Mouse (Mus musculus) liver, embryonic 14.5 days (tissue): ENCODE results near the gene Cdca4. TPM values are rescaled to one million over a fixed set of nuclear protein-coding genes. Genes with fewer than 3 reads are reported as not detected.

Source experiments
- ATAC-seq: fragments of 200-750 bp; cut with Nextera tagmentation; 2 replicates; pipeline ENCODE4 v1.8.0; 2017; ENCODE audit warnings: moderate number of reproducible peaks, mild to moderate bottlenecking, moderate library complexity; ENCODE audit not compliant: insufficient read depth
- DNase-seq, 3 experiments: peaks; one replicate each; pipeline ENCODE4 v3.0.0-alpha.2; 2012 to 2013; ENCODE audit warnings: low read depth in 3 of 3, low spot score in 3 of 3
- H3K27ac ChIP-seq: fragments of 300-500 bp; sonication (generic); 2 replicates; pipeline ENCODE4 v1.5.1; 2014; ENCODE audit warnings: moderate library complexity, mild to moderate bottlenecking, control low read depth, inconsistent platforms
- H3K27me3 ChIP-seq: fragments of 300-500 bp; sonication (generic); 2 replicates; pipeline ENCODE4 v1.6.1; 2014; ENCODE audit warnings: mild to moderate bottlenecking, low read length, moderate library complexity; ENCODE audit not compliant: control insufficient read depth, insufficient read depth
- H3K36me3 ChIP-seq: fragments of 300-500 bp; sonication (generic); replicated peaks from 2 replicates; pipeline ENCODE4 v1.6.1; 2014; ENCODE audit warnings: low read depth; ENCODE audit not compliant: control insufficient read depth, insufficient read depth
- H3K4me1 ChIP-seq, 2 experiments: fragments of 200-500 bp in 1 of 2; fragments of 300-500 bp in 1 of 2; sonication (generic) in 1 of 2; replicated peaks; 2 replicates each; pipeline ENCODE4 v1.6.1; 2012 to 2014; ENCODE audit warnings: antibody characterized with exemption in 1 of 2, inconsistent platforms in 1 of 2, low read length in 1 of 2; ENCODE audit not compliant: control insufficient read depth in 2 of 2, insufficient read depth in 2 of 2
- H3K4me2 ChIP-seq: fragments of 300-500 bp; sonication (generic); 2 replicates; pipeline ENCODE4 v1.6.1; 2014; ENCODE audit warnings: low read depth, mild to moderate bottlenecking, control low read depth, moderate library complexity
- H3K4me3 ChIP-seq, 2 experiments: fragments of 200-500 bp in 1 of 2; fragments of 300-500 bp in 1 of 2; sonication (generic) in 1 of 2; 2 replicates each; pipeline ENCODE4 v1.5.1; 2012 to 2014; ENCODE audit warnings: low read depth in 2 of 2, low read length in 2 of 2, mild to moderate bottlenecking in 2 of 2, control low read depth in 1 of 2, inconsistent platforms in 1 of 2, moderate library complexity in 1 of 2; ENCODE audit not compliant: insufficient read depth in 1 of 2
- H3K9ac ChIP-seq: fragments of 300-500 bp; sonication (generic); replicated peaks from 2 replicates; pipeline ENCODE4 v1.6.1; 2014; ENCODE audit warnings: mild to moderate bottlenecking, control low read depth, moderate library complexity
- H3K9me3 ChIP-seq: fragments of 300-500 bp; sonication (generic); 2 replicates; pipeline ENCODE4 v1.6.1; 2016; ENCODE audit warnings: low read length, mixed read lengths; ENCODE audit not compliant: control insufficient read depth
- CTCF ChIP-seq: IDR thresholded peaks from 2 replicates; pipeline ENCODE4 v1.5.1; 2016; ENCODE audit warnings: antibody characterized with exemption, low read depth, control low read depth
- EP300 ChIP-seq: IDR thresholded peaks from 2 replicates; pipeline ENCODE4 v1.6.1; 2016; ENCODE audit warnings: antibody characterized with exemption, low read depth
- WGBS: fragments of 180-500 bp; shearing (Covaris S2); extraction: QIAGEN DNeasy Blood & Tissue Kit; methylation state at CpG from one replicate; pipeline ENCODE4 v1.1.7; 2014; ENCODE audit not compliant: insufficient replicate concordance; 5-methylcytosine and 5-hydroxymethylcytosine counted together
- polyA plus RNA-seq, 2 experiments: library from polyadenylated mRNA; depleted of rRNA in 1 of 2; stranded (reverse) in 1 of 2; unstranded in 1 of 2; fragments of >200 nt; fragmentation: Nextera tagmentation in 1 of 2; extraction: Ambion mirVana in 1 of 2; gene quantifications; 2 replicates each; pipeline versions ENCODE4 v1.2.1 to v1.2.3; 2012 to 2014

Cdca4 gene
- polyA plus RNA-seq, 2 experiments: 39.9 to 61.3 TPM

- Histone ChIP-seq H3K4me1 (no peaks in the 10 kb centered on the region), H3K4me3 (no peak overlapping the region), H3K9ac (no peak overlapping the region), H3K36me3 (no peaks in the 10 kb centered on the region), H3K27ac (no peak overlapping the region), H3K9me3 (no peaks in the 10 kb centered on the region), H3K4me2 (no peak overlapping the region), H3K27me3 (peaks cover 27% of the 10 kb centered on the region)
- 56% methylated on average over 5 of the region's 5 CpGs for WGBS
- ATAC-seq: no peak
- TF ChIP-seq EP300: no peak
- TF ChIP-seq CTCF: no peak
- no peak for DNase-seq
Observed at GRCm38 (mm10) chr12:112798716-112799115, 30.5 kb downstream of the Cdca4 start.

DNA sequence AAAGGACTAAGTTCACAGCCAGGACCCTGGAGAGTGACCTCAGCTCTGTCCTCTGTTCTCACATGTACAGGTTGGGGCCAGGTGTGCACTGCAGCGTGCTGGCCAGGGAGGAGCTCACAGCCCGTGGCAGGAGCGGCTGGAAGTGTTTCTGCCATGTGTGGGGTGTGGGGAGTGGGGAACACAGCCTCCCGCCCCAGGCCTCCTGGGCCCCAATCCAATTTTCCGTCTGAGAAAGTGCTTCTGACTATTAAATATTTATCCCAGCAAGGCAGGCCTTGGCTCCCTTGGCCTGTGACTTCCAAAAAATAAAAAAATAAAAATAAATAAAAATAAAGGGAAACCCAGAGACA, 30.9 kb downstream of the Cdca4 start:
- H3K27me3 ChIP-seq: peaks cover 24% of the 10 kb centered on the region
- 40% methylated on average over 5 of the region's 5 CpGs for WGBS
- ATAC-seq (no peak), DNase-seq (no peak)
- no peak overlapping the region for H3K4me3 ChIP-seq
- no peak overlapping the region for H3K4me2 ChIP-seq
- H3K27ac ChIP-seq: no peak overlapping the region
- H3K9ac ChIP-seq: no peak overlapping the region
- H3K36me3 ChIP-seq: no peaks in the 10 kb centered on the region
- H3K9me3 ChIP-seq: no peaks in the 10 kb centered on the region
- no peaks in the 10 kb centered on the region for H3K4me1 ChIP-seq
- TF ChIP-seq CTCF (no peak), EP300 (no peak)

DNA sequence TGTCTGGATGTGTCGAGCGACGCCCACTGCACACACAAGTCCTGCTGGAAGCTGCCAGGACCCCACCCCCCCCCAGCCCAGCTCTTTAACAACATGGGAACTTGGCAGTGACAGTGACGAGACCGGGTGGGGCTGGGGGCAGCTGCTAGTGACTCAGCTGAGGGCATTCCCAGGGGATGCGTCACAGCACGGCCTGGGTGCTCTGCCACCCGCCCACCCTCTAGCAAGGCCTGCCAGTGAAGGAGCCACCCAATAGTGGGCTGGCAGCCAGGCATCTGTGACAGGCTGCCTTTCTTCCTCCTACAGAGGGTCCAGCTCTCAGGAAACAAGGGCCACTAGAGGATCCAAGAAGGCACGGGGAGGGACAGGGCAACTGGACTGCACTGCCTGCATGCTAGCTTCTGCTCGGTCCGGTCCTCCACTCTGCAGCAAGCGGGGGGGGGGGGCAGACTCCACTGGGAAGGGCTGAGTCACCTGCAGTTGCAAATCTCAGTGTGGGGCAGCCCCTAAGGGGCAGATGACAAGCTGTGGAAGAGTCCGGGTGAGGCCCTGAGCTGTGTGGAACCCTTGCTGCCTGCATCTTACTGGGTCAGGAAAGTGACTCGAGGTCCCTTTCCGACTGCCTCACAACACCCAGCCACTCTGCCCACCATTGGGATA, 31.4 kb downstream of the Cdca4 start:
- 55% methylated on average over 15 of the region's 15 CpGs for WGBS
- Histone ChIP-seq H3K27ac (no peak overlapping the region), H3K4me2 (no peak overlapping the region), H3K36me3 (no peaks in the 10 kb centered on the region), H3K27me3 (peaks cover 20% of the 10 kb centered on the region), H3K9ac (no peak overlapping the region), H3K4me3 (no peak overlapping the region), H3K9me3 (no peaks in the 10 kb centered on the region), H3K4me1 (no peaks in the 10 kb centered on the region)
- no peak for TF ChIP-seq CTCF
- no peak for TF ChIP-seq EP300
- no peak for ATAC-seq
- DNase-seq: no peak

GRCm38 (mm10) chr12:112796551-112797510, 32.4 kb downstream of the Cdca4 start:
- TF ChIP-seq CTCF: no peak
- no peak for TF ChIP-seq EP300

DNA sequence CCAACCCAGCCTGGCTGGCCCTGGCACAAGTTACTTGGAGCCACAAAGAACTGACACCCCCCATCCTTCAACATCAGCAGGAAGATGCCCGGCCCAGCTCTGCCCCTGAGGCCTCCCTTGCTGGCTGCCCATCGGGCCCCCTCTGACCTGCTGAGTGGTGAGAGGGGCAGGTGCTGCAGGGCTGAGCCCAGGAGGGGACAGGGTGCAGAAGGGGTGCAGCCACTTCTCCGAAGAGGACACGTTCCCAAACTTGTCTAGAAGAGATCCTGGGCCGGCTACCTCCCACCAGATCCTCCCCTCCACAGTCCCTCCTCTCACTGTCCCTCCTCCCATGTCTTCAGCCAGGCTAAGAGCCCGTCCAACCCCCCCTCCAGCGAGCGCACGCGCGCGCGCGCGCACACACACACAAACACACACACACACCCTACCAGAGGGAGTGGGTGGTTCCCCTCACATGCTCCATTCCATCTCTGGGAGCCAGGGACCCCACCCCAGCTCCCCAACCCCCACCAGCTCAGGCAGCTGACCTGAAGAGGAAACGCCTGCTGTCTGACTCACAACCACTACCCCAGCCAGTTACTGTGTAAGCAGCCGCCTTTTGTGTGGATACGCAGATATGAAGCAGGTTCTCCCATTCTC, 33.6 kb downstream of the Cdca4 start:
- no peak for DNase-seq
- no peak overlapping the region for H3K4me3 ChIP-seq
- no peak overlapping the region for H3K4me2 ChIP-seq
- no peaks in the 10 kb centered on the region for H3K9me3 ChIP-seq
- no peaks in the 10 kb centered on the region for H3K27me3 ChIP-seq
- 29% methylated on average over 18 of the region's 18 CpGs for WGBS
- no peaks in the 10 kb centered on the region for H3K36me3 ChIP-seq
- H3K4me1 ChIP-seq: no peaks in the 10 kb centered on the region
- TF ChIP-seq EP300: no peak
- no peak for TF ChIP-seq CTCF
- ATAC-seq: no peak
- H3K27ac ChIP-seq: no peak overlapping the region
- no peak overlapping the region for H3K9ac ChIP-seq

More at GRCm38 (mm10) chr12:112796551-112797510, 32.4 kb downstream of the Cdca4 start:
- H3K4me1 ChIP-seq: no peaks in the 10 kb centered on the region
- H3K9me3 ChIP-seq: no peaks in the 10 kb centered on the region
- H3K27ac ChIP-seq: no peak overlapping the region
- H3K36me3 ChIP-seq: no peaks in the 10 kb centered on the region
- no peak for ATAC-seq
- H3K4me2 ChIP-seq: no peak overlapping the region
- no peak overlapping the region for H3K9ac ChIP-seq
- peaks cover 10% of the 10 kb centered on the region for H3K27me3 ChIP-seq
- no peak overlapping the region for H3K4me3 ChIP-seq
- 38% methylated on average over 17 of the region's 17 CpGs for WGBS
- DNase-seq: no peak
